Mouse (Mus musculus) heart, postnatal 25 days (tissue): ENCODE measurements around the gene Upp2. TPM values are rescaled to one million over a fixed set of nuclear protein-coding genes. Genes with fewer than 3 reads are reported as not detected.

Experiments
- DNase-seq: peaks from one replicate; pipeline ENCODE4 v3.0.0; 2022; ENCODE audit warnings: low spot score
- intact Hi-C: fragments of 180-260 bp; cut with DNase I; formaldehyde crosslinking; loops from one replicate; pipeline ENCODE4 v1.15.1; 2025
- total RNA-seq, 2 experiments: library from RNA; stranded (reverse); gene quantifications; 2 replicates each; pipeline ENCODE4 v1.2.3; 2021

Gene Upp2
- total RNA-seq, 2 experiments from 2014 or later: 3.1 to 3.8 TPM

GRCm38 (mm10) chr2:58790361-58790760 is 223.3 kb downstream of the Upp2 start:
- no peak for DNase-seq
- intact Hi-C loops: no loop called here

- DNase-seq: no peak
- intact Hi-C loops: no loop called here
These were observed 227.4 kb downstream of the Upp2 start for GRCm38 (mm10) chr2:58794489-58794888.

GRCm38 (mm10) chr2:58795432-58795831 is 228.3 kb downstream of the Upp2 start:
- intact Hi-C loops: no loop called here
- DNase-seq: no peak

GRCm38 (mm10) chr2:58797506-58797905 is 230.4 kb downstream of the Upp2 start:
- DNase-seq: no peak
- intact Hi-C loops: no loop called here

- no peak for DNase-seq
- intact Hi-C loops: no loop called here
These were observed 232.0 kb downstream of the Upp2 start for GRCm38 (mm10) chr2:58799126-58799525.

GRCm38 (mm10) chr2:58799623-58800022 is 232.5 kb downstream of the Upp2 start:
- intact Hi-C loops: no loop called here
- no peak for DNase-seq

GRCm38 (mm10) chr2:58812941-58813340 is 245.8 kb downstream of the Upp2 start:
- intact Hi-C loops: no loop called here
- DNase-seq: no peak

- intact Hi-C loops: loop anchor here (5.0 kb wide), 1 partner anchor 593 kb away; no protein-coding TSS in a partner anchor
- no peak for DNase-seq
These were observed 262.0 kb downstream of the Upp2 start for GRCm38 (mm10) chr2:58828910-58829600.

GRCm38 (mm10) chr2:58829981-58830742 is 263.1 kb downstream of the Upp2 start:
- DNase-seq: no peak
- intact Hi-C loops: loop anchor here (5.0 kb wide), 1 partner anchor 592 kb away; no protein-coding TSS in a partner anchor

- DNase-seq: no peak
- intact Hi-C loops: no loop called here
These were observed 265.3 kb downstream of the Upp2 start for GRCm38 (mm10) chr2:58832253-58832980.

GRCm38 (mm10) chr2:58841021-58841420 is 273.9 kb downstream of the Upp2 start:
- intact Hi-C loops: no loop called here
- DNase-seq: no peak

- DNase-seq: no peak
- intact Hi-C loops: no loop called here
These were observed 275.3 kb downstream of the Upp2 start for GRCm38 (mm10) chr2:58842443-58842842.

Other genes starting within 250 kb of the Upp2 start
- gene Acvr1c, start 209.4 kb upstream of the Upp2 start, total RNA-seq: under 1 TPM; 0.18 to 0.75 TPM
- not detected for gene Gm17409, start 97.2 kb upstream of the Upp2 start, total RNA-seq
- gene Acvr1, start 141 bp upstream of the Upp2 start, total RNA-seq: 10 to 100 TPM; 16.0 to 19.5 TPM